Mouse (Mus musculus) ES-Bruce4 (cell line): ENCODE measurements around the gene Olfr1046.

Source experiments
- CTCF ChIP-seq: IDR thresholded peaks from one replicate; pipeline ENCODE4 v1.8.1; 2011; ENCODE audit warnings: low read depth, low read length
- EP300 ChIP-seq: IDR thresholded peaks from 2 replicates; pipeline ENCODE4 v1.6.1; 2011; ENCODE audit warnings: low read depth, low read length; ENCODE audit not compliant: insufficient read depth
- POLR2A ChIP-seq: IDR thresholded peaks from one replicate; pipeline ENCODE4 v1.8.1; 2011; ENCODE audit warnings: low read length; ENCODE audit not compliant: insufficient read depth

GRCm38 (mm10) chr2:86179950-86180349 is 39.2 kb downstream of the Olfr1046 start:
- TF ChIP-seq CTCF, result no peak
- 0 out of 2 replicates have a peak, but pooled peaks have one; percentile 15 for TF ChIP-seq EP300
- TF ChIP-seq POLR2A, result no peak
